Mouse (Mus musculus) cerebellum, adult 2 months (tissue): ENCODE measurements around the gene Evl.

Source experiments
- CTCF ChIP-seq: fragments of 200-500 bp; IDR thresholded peaks from 2 replicates; pipeline ENCODE4 v1.5.1; 2011; ENCODE audit warnings: low read depth, mild to moderate bottlenecking, control low read depth, low read length, moderate library complexity, borderline replicate concordance; ENCODE audit not compliant: insufficient read depth
- POLR2A ChIP-seq: fragments of 200-500 bp; IDR thresholded peaks from 2 replicates; pipeline ENCODE4 v1.6.1; 2011; ENCODE audit warnings: low read length, control low read depth, borderline replicate concordance; ENCODE audit not compliant: insufficient read depth

- no peak for TF ChIP-seq CTCF
- TF ChIP-seq POLR2A: no peak
These were observed 167.9 kb downstream of the Evl start for GRCm38 (mm10) chr12:108722464-108722863.
